Mouse (Mus musculus): Measurements from ENCODE around the gene Fam129b.

- TF ChIP-seq CTCF (IDR thresholded peaks at IDR 0.05 in 2 of 3, conservative IDR thresholded peaks at IDR 0.05 in 1 of 3; ENCODE audit: control insufficient read depth in 1 of 3, insufficient read depth in 1 of 3, low read depth in 2 of 3, low read length in 3 of 3, poor library complexity in 1 of 3, severe bottlenecking in 1 of 3) (no peak), UBTF (IDR thresholded peaks at IDR 0.05; ENCODE audit: borderline replicate concordance, insufficient read depth, low read depth, low read length) (no peak), RCOR1 (IDR thresholded peaks at IDR 0.05; ENCODE audit: low read depth, low read length) (no peak), TBP (IDR thresholded peaks at IDR 0.05; ENCODE audit: low read depth, low read length) (no peak), EP300 (IDR thresholded peaks at IDR 0.05; ENCODE audit: low read depth in 1 of 2, low read length in 2 of 2) (no peak), POLR2A (IDR thresholded peaks at IDR 0.05; ENCODE audit: control insufficient read depth in 1 of 2, insufficient read depth in 1 of 2, low read depth in 1 of 2, low read length in 2 of 2, poor library complexity in 1 of 2) (no peak), TCF12 (IDR thresholded peaks at IDR 0.05; ENCODE audit: low read depth, low read length) (no peak), MYB (IDR thresholded peaks at IDR 0.05; ENCODE audit: low read depth, low read length) (no peak), RAD21 (IDR thresholded peaks at IDR 0.05; ENCODE audit: low read depth, low read length) (no peak)
Measured at GRCm38 (mm10) chr2:32828979-32829676, 46.8 kb upstream of the Fam129b start.
